Mouse (Mus musculus) cerebellum, adult 2 months (tissue): ENCODE measurements around the gene Lpar3. TPM values are rescaled to one million over a fixed set of nuclear protein-coding genes. Genes with fewer than 3 reads are reported as not detected.

ENCODE experiments used
- DNase-seq, 2 experiments: peaks; one replicate each; pipeline ENCODE4 v3.0.0; 2021
- H3K27ac ChIP-seq: fragments of 200-500 bp; 2 replicates; pipeline ENCODE4 v1.5.1; 2012; ENCODE audit warnings: low read length, control low read depth, inconsistent platforms; ENCODE audit not compliant: insufficient read depth
- H3K27me3 ChIP-seq: fragments of 200-500 bp; 2 replicates; pipeline ENCODE4 v1.6.1; 2012; ENCODE audit warnings: inconsistent platforms, mild to moderate bottlenecking, low read length, moderate library complexity; ENCODE audit not compliant: control insufficient read depth, insufficient read depth
- H3K4me1 ChIP-seq: fragments of 200-500 bp; 2 replicates; pipeline ENCODE4 v1.6.1; 2011; ENCODE audit warnings: low read length; ENCODE audit not compliant: control insufficient read depth, insufficient read depth
- H3K4me3 ChIP-seq: fragments of 200-500 bp; replicated peaks from 2 replicates; pipeline ENCODE3; 2011; ENCODE audit warnings: mild to moderate bottlenecking, low read depth, low read length, control low read depth; ENCODE audit not compliant: insufficient read depth
- CTCF ChIP-seq: fragments of 200-500 bp; IDR thresholded peaks from 2 replicates; pipeline ENCODE4 v1.5.1; 2011; ENCODE audit warnings: low read depth, mild to moderate bottlenecking, control low read depth, low read length, moderate library complexity, borderline replicate concordance; ENCODE audit not compliant: insufficient read depth
- POLR2A ChIP-seq: fragments of 200-500 bp; IDR thresholded peaks from 2 replicates; pipeline ENCODE4 v1.6.1; 2011; ENCODE audit warnings: low read length, control low read depth, borderline replicate concordance; ENCODE audit not compliant: insufficient read depth
- WGBS: fragments of 180-500 bp; shearing (Covaris S2); methylation state at CpG from one replicate; pipeline ENCODE4 v1.1.7; 2018; 5-methylcytosine and 5-hydroxymethylcytosine counted together
- polyA plus RNA-seq: library from polyadenylated mRNA; depleted of rRNA; stranded (reverse); fragments of >200 nt; gene quantifications from 2 replicates; pipeline ENCODE4 v1.2.3, GENCODE M21; 2012

Gene Lpar3
- polyA plus RNA-seq, 1 experiment: 0.23 TPM

- H3K27ac ChIP-seq: no peak overlapping the region
- no peaks in the 10 kb centered on the region for H3K4me1 ChIP-seq
- DNase-seq: no peak
- no peak overlapping the region for H3K4me3 ChIP-seq
- WGBS: 83% methylated on average over 10 of the region's 10 CpGs
- no peak for TF ChIP-seq CTCF
- TF ChIP-seq POLR2A: no peak
- H3K27me3 ChIP-seq: no peaks in the 10 kb centered on the region
These were observed 34.7 kb upstream of the Lpar3 start for GRCm38 (mm10) chr3:146186033-146186432.

DNA sequence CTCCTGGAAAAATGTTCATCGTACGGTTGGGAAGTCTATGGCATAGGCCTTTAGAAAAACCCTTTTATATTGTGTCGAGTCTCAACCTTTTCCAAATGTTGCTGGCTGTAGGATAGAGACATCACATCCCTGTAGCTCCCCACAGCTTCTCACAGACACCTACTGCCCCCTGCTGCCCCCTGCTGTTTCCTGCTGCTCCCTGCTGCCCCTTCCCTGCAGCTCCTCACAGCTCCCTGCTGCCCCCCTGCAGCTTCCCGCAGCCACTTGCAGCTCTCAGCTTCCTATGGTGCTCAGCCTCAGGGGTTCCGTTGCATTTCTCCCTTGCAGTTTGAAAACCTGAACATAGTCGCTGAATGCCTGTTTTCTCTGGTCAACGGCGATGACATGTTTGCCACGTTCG lies 30.8 kb upstream of the Lpar3 start:
- TF ChIP-seq CTCF: no peak
- no peak for TF ChIP-seq POLR2A
- 59% methylated on average over 10 of the region's 10 CpGs for WGBS

GRCm38 (mm10) chr3:146192507-146192906 lies 28.3 kb upstream of the Lpar3 start:
- Histone ChIP-seq H3K4me1 (no peaks in the 10 kb centered on the region), H3K27ac (no peak overlapping the region), H3K27me3 (no peaks in the 10 kb centered on the region), H3K4me3 (no peak overlapping the region)
- no peak for DNase-seq
- TF ChIP-seq POLR2A (no peak), CTCF (no peak)
- 73% methylated on average over 1 of the region's 1 CpGs for WGBS

More for the DNA sequence above, 30.8 kb upstream of the Lpar3 start:
- no peaks in the 10 kb centered on the region for H3K4me1 ChIP-seq
- no peaks in the 10 kb centered on the region for H3K27me3 ChIP-seq
- no peak overlapping the region for H3K4me3 ChIP-seq
- no peak for DNase-seq
- no peak overlapping the region for H3K27ac ChIP-seq

GRCm38 (mm10) chr3:146195153-146195552 lies 25.6 kb upstream of the Lpar3 start:
- no peaks in the 10 kb centered on the region for H3K27me3 ChIP-seq
- DNase-seq: no peak
- TF ChIP-seq POLR2A (no peak), CTCF (no peak)
- H3K4me1 ChIP-seq: no peaks in the 10 kb centered on the region
- no peak overlapping the region for H3K4me3 ChIP-seq
- H3K27ac ChIP-seq: no peak overlapping the region
- WGBS: 74% methylated on average over 5 of the region's 5 CpGs

DNA sequence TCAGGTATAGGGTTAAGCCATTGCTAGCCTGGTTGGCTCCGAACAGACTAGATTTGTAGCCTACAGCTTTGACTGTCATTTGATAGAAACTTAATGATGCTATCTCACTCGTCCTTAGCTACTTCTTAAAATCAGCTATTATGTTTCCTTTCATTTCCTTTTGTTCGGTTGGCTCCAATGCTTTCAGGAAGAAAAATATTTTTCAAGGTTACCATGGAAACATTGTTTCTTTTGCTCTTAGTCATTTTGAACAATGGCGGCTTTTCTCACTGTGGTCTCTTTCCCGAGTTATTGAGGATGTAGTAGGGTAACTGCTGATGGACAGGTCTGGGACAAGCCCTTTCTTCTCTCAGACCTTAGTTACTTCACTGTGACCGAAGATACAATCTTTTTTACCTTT lies 24.5 kb upstream of the Lpar3 start:
- DNase-seq: no peak
- WGBS: 53% methylated on average over 6 of the region's 6 CpGs
- no peaks in the 10 kb centered on the region; the same call in 1 of the 2 replicates for H3K27me3 ChIP-seq
- TF ChIP-seq POLR2A (no peak), CTCF (no peak)
- H3K27ac ChIP-seq: no peak overlapping the region
- H3K4me3 ChIP-seq: no peak overlapping the region
- no peaks in the 10 kb centered on the region for H3K4me1 ChIP-seq

GRCm38 (mm10) chr3:146196780-146197743 lies 23.7 kb upstream of the Lpar3 start:
- 84% methylated on average over 17 of the region's 17 CpGs for WGBS
- no peak overlapping the region for H3K4me3 ChIP-seq

GRCm38 (mm10) chr3:146197785-146198184 lies 23.0 kb upstream of the Lpar3 start:
- Histone ChIP-seq H3K4me3 (no peak overlapping the region), H3K4me1 (no peaks in the 10 kb centered on the region), H3K27ac (no peak overlapping the region), H3K27me3 (no peaks in the 10 kb centered on the region; the same call in 1 of the 2 replicates)
- TF ChIP-seq CTCF: no peak
- no peak for TF ChIP-seq POLR2A
- DNase-seq: no peak
- WGBS: 86% methylated on average over 12 of the region's 12 CpGs

More at GRCm38 (mm10) chr3:146196780-146197743, 23.7 kb upstream of the Lpar3 start:
- no peaks in the 10 kb centered on the region for H3K4me1 ChIP-seq
- no peaks in the 10 kb centered on the region; the same call in 1 of the 2 replicates for H3K27me3 ChIP-seq
- no peak for DNase-seq
- no peak overlapping the region for H3K27ac ChIP-seq
- TF ChIP-seq CTCF: no peak
- TF ChIP-seq POLR2A: no peak
